Comparison of ENCODE assay signal across 9 mouse cellular contexts in genomic region chr19:38026211-38026624, GRCm38 (mm10). TPM values are rescaled to one million over a fixed set of nuclear protein-coding genes. Genes with fewer than 3 reads are reported as not detected.
DNase-seq lines count a peak whose midpoint lies in the region; ATAC-seq lines count a peak whose summit lies in the region.
"Had no signal": no experiment of that assay in that cellular context is flagged by ENCODE, and none has a peak within 500 bp of the region (broad histone marks: within the 10 kb centered on the region; RNA-seq: fewer than 3 reads in every experiment).

No protein-coding gene starts in this region.

- H3K27ac ChIP-seq in heart, embryonic 12.5 days (ENCODE audit: poor library complexity, severe bottlenecking): peak overlapping the region; percentile 47; the same call in 1 of the 2 replicates
- H3K27ac ChIP-seq in brown adipose tissue, adult 24 weeks (replicated peaks; ENCODE audit: low read depth, low read length): peak overlapping the region; percentile 69
- peak overlapping the region; percentile 97 for H3K27ac ChIP-seq in kidney, embryonic 16.5 days (ENCODE audit: low read length)
- H3K27ac ChIP-seq in midbrain, embryonic 16.5 days (ENCODE audit: low read length): no peak overlapping the region
- H3K27ac ChIP-seq: liver, embryonic 13.5 days had no signal

- intact Hi-C loops in heart, postnatal 36 days (cut with DNase I): loop anchor here (2.0 kb wide), 1 partner anchor 17 kb away; the partner anchor contains the start of gene Myof
- intact Hi-C loops in left cerebral cortex, postnatal 4 days (cut with DNase I): no loop called here

- H3K27me3 ChIP-seq in heart, embryonic 12.5 days (replicated peaks): no peaks in the 10 kb centered on the region
- no peaks in the 10 kb centered on the region for H3K27me3 ChIP-seq in kidney, embryonic 16.5 days (ENCODE audit: insufficient read depth, low read length)
- H3K27me3 ChIP-seq in midbrain, embryonic 16.5 days (ENCODE audit: control insufficient read depth, insufficient read depth, low read depth, low read length): no peaks in the 10 kb centered on the region

- no peak overlapping the region for H3K4me3 ChIP-seq in heart, embryonic 12.5 days
- no peak overlapping the region for H3K4me3 ChIP-seq in brown adipose tissue, adult 24 weeks (ENCODE audit: insufficient read depth, low read depth, low read length)
- no peak overlapping the region for H3K4me3 ChIP-seq in kidney, embryonic 16.5 days (ENCODE audit: low read length)
- H3K4me3 ChIP-seq in midbrain, embryonic 16.5 days (ENCODE audit: low read depth, low read length): no peak overlapping the region
- H3K4me3 ChIP-seq: liver, embryonic 13.5 days had no signal

- H3K4me2 ChIP-seq in heart, embryonic 12.5 days: no peak overlapping the region
- H3K4me2 ChIP-seq in kidney, embryonic 16.5 days (replicated peaks; ENCODE audit: low read depth, low read length): 0 out of 2 replicates have a peak overlapping the region, but pooled peaks have one; percentile 5
- no peak overlapping the region for H3K4me2 ChIP-seq in midbrain, embryonic 16.5 days (ENCODE audit: low read length)
- H3K4me2 ChIP-seq: liver, embryonic 13.5 days had no signal

- no peaks in the 10 kb centered on the region for H3K9me3 ChIP-seq in heart, embryonic 12.5 days (replicated peaks)
- no peaks in the 10 kb centered on the region for H3K9me3 ChIP-seq in kidney, embryonic 16.5 days (ENCODE audit: low read length)
- no peaks in the 10 kb centered on the region for H3K9me3 ChIP-seq in midbrain, embryonic 16.5 days (replicated peaks; ENCODE audit: control insufficient read depth, low read length, poor library complexity, severe bottlenecking)
- H3K9me3 ChIP-seq: liver, embryonic 13.5 days had no signal

- DNase-seq in heart, postnatal 36 days: no peak
- DNase-seq in spleen, postnatal 36 days (ENCODE audit: low spot score in 2 of 2): peak; percentile 72 to 73
- DNase-seq in frontal cortex, postnatal 36 days (ENCODE audit: low spot score in 2 of 2): no peak
- DNase-seq in left cerebral cortex, postnatal 4 days: no peak
- DNase-seq: liver, embryonic 13.5 days had no signal

- H3K4me1 ChIP-seq in heart, embryonic 12.5 days (replicated peaks): peaks cover 40% of the 10 kb centered on the region
- H3K4me1 ChIP-seq in brown adipose tissue, adult 24 weeks (ENCODE audit: control insufficient read depth, insufficient read depth, insufficient read length, low read length): peaks cover 27% of the 10 kb centered on the region
- peaks cover 68% of the 10 kb centered on the region for H3K4me1 ChIP-seq in kidney, embryonic 16.5 days (ENCODE audit: insufficient read depth, low read length)
- 0 out of 2 replicates have a peak, but pooled peaks cover 4% of the 10 kb centered on the region for H3K4me1 ChIP-seq in midbrain, embryonic 16.5 days (ENCODE audit: control insufficient read depth, insufficient read depth, low read length)

- WGBS in heart, embryonic 12.5 days: 64% methylated on average over 8 of the region's 8 CpGs
- WGBS in kidney, embryonic 16.5 days: 48% methylated on average over 8 of the region's 8 CpGs
- 67% methylated on average over 8 of the region's 8 CpGs for WGBS in midbrain, embryonic 16.5 days

- ATAC-seq in heart, embryonic 12.5 days (ENCODE audit: insufficient number of reproducible peaks, low FRiP score): no peak
- ATAC-seq in kidney, embryonic 16.5 days (ENCODE audit: low FRiP score, low TSS enrichment): peak; percentile 33; the same call in 1 of the 2 replicates
- no peak for ATAC-seq in midbrain, embryonic 16.5 days

- H3K9ac ChIP-seq in heart, embryonic 12.5 days: no peak overlapping the region
- no peak overlapping the region for H3K9ac ChIP-seq in kidney, embryonic 16.5 days (replicated peaks; ENCODE audit: low read length)
- no peak overlapping the region for H3K9ac ChIP-seq in midbrain, embryonic 16.5 days (ENCODE audit: low read depth, low read length)
- H3K9ac ChIP-seq: liver, embryonic 13.5 days had no signal

- H3K36me3 ChIP-seq in heart, embryonic 12.5 days: no peaks in the 10 kb centered on the region
- no peaks in the 10 kb centered on the region for H3K36me3 ChIP-seq in kidney, embryonic 16.5 days (ENCODE audit: insufficient read depth, low read length)
- no peaks in the 10 kb centered on the region for H3K36me3 ChIP-seq in midbrain, embryonic 16.5 days (ENCODE audit: control insufficient read depth, insufficient read depth, low read length)
- H3K36me3 ChIP-seq: liver, embryonic 13.5 days had no signal

RNA-seq across cellular contexts. Expression of gene Myof, which starts 17.2 kb away (rescaled TPM):
- 8.9 and 9.4 TPM in 2 replicates for polyA plus RNA-seq in heart, embryonic 12.5 days (2016; fragmentation: Nextera tagmentation; extraction: Ambion mirVana)
- total RNA-seq in heart, postnatal 36 days (2021): 10 to 100 TPM; 10.3 to 10.8 TPM
- 4.4 and 5.5 TPM in 2 replicates for polyA plus RNA-seq in brown adipose tissue, adult 24 weeks (2012; ENCODE audit: insufficient read depth, insufficient read length, missing spikeins)
- 20.9 and 21.0 TPM in 2 replicates for polyA plus RNA-seq in kidney, embryonic 16.5 days (2015; fragmentation: Nextera tagmentation; extraction: Ambion mirVana)
- polyA plus RNA-seq in midbrain, embryonic 16.5 days (2015; fragmentation: Nextera tagmentation; extraction: Ambion mirVana): 1.4 and 1.9 TPM in 2 replicates
- 1 to 10 TPM; 8.0 to 8.9 TPM for total RNA-seq in left cerebral cortex, postnatal 4 days (2021)

RNA-seq across cellular contexts. Expression of gene Cep55, which starts 28.6 kb away (rescaled TPM):
- polyA plus RNA-seq in heart, embryonic 12.5 days (2016; fragmentation: Nextera tagmentation; extraction: Ambion mirVana): 34.5 and 35.9 TPM in 2 replicates
- under 1 TPM; 0.44 to 0.46 TPM for total RNA-seq in heart, postnatal 36 days (2021)
- not detected in 2 replicates for polyA plus RNA-seq in brown adipose tissue, adult 24 weeks (2012; ENCODE audit: insufficient read depth, insufficient read length, missing spikeins)
- 28.2 and 30.3 TPM in 2 replicates for polyA plus RNA-seq in kidney, embryonic 16.5 days (2015; fragmentation: Nextera tagmentation; extraction: Ambion mirVana)
- 2.8 and 4.1 TPM in 2 replicates for polyA plus RNA-seq in midbrain, embryonic 16.5 days (2015; fragmentation: Nextera tagmentation; extraction: Ambion mirVana)
- 1 to 10 TPM; 1.8 to 3.3 TPM for total RNA-seq in left cerebral cortex, postnatal 4 days (2021)

Comparison
In these comparisons a context has a peak if more than half of its experiments do, and no peak if none do; other contexts are left out.
1. DNase-seq: peak in spleen, postnatal 36 days (2 of 2); none in heart, postnatal 36 days (0 of 2), frontal cortex, postnatal 36 days (0 of 2) and left cerebral cortex, postnatal 4 days (single experiment).